Mouse (Mus musculus) testis, postnatal 10 days (tissue): ENCODE measurements at regions not wholly inside any gene's neighbourhood (a gene's known extent, or its start where the extent isn't known, plus 50 kb on each side); places are given as distances from the start of the nearest gene placed in this dataset.
"Not testable (repeated sequence)": the region's sequence is repeated elsewhere in the genome, so short reads cannot be mapped to it uniquely, and the experiment has no call there.

Experiments
- DNase-seq: peaks from one replicate; pipeline ENCODE4 v3.0.0; 2021; ENCODE audit warnings: low spot score

DNA sequence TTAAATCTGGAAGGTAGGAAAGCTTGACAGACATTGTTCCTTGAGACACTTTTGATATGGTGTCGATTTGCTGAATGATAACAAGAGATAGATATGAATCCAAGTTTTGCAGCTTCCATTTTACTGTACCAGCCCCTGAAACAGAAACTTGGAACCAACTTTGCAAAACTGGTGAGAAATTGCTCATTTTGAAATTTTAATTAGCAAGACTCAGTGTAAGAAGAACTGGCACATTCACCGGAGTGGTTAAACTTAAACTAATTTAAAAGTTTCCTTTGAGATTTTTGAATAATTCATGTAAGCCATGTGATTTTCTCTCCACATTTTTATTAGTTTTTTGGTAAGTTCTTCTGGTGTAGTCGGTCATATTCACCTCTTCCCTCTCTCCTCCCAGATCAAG, 85.3 kb downstream of the Slitrk1 start:
- DNase-seq: no peak

DNA sequence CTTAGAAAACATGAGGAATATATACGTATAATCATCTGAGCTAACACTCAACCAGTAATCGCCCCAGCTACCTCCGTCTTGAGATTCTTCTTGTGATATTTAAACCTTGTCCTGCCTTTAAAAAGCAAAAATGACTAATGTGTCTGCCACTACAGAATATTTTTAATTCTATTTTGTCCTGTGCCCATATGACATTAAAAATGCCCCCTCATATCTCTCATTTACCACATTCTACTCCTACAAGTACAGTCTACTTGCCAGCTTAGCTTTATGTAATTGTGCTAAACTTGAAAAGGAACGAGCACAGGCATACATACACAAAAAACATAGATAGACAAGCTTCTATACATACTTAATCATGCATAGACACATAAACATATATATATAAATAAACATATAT, 92.4 kb downstream of the Slitrk1 start:
- no peak for DNase-seq

DNA sequence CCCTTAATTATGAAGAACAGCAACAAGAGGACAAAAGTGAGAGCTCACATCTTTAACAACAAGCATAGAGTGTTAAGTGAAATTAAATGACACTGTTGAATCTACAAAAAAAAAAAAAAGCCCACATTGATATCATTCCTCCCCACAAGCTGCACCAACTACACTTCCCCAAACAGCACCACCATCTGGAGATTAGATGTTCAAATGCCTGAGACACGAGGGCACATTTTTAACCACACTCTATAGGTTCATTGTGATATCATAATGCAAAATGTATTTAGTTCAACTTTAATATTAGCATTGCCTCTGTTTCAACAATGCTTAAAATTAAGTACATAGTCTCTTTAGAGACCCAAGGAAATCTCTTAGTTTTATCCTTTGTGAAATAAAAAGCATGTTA, 94.6 kb downstream of the Slitrk1 start:
- no peak for DNase-seq

DNA sequence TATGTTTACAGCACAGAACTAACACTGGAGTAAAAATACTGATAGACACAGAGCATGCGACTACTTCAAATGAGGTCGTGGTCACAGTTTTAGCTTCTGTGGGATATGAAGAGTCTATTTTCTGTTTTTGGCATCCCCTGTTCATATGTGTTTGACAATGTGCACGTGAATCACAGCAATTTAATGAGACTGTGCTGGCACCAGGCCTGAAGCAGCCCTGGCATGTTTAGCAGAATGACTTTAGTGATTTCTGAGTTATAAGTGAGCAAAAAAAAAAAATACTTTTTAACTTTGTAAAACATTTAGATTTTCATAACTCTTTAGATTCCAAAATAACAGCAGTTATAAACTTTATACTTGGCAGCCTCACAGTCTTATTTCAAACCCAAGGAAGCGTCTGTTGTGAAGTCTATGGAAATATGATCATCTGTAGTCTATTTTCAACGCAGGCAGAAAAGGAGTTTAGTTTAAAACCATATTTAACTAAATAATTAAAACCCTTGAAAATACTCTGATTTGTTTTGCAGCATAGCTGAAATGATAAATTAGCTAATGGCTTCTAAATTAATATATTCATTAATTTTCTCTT, 108.5 kb downstream of the Slitrk1 start:
- no peak for DNase-seq

DNA sequence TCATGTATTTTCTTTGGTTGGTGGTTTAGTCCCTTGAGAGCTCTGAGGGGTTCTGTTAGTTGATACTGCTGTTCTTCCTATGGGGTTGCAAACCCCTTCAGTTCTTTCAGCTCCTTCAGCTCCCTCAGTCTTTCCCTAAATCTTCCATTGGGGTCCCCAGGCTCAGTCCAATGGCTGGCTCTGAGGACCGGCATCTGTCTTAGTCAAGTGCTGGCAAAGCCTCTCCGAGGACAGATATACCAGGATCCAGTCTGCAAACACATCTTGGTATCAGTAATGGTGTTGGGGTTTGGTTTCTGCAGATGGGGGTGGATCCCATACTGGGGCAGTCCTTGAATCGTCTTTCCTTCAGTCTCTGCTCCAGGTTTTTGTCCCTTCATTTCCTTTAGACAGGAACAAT, 115.1 kb downstream of the Slitrk1 start:
- no peak for DNase-seq

DNA sequence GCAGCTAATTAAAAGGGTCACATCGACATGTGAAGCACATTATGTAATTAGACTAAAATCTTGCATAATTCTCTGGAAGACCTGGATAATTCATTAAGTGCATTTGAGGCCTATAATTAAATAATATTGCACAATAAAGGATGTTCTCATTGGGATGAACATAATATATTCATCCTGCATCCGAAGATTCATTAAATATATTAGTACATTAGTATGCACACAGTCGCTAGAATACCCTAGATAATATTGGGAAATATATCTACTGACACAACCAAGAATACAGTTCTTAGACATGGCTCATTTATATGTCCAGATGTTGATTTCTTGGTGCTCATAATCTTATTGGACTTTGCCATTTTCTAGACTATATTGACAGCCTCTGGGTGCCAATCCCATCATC, 121.5 kb downstream of the Slitrk1 start:
- no peak for DNase-seq

DNA sequence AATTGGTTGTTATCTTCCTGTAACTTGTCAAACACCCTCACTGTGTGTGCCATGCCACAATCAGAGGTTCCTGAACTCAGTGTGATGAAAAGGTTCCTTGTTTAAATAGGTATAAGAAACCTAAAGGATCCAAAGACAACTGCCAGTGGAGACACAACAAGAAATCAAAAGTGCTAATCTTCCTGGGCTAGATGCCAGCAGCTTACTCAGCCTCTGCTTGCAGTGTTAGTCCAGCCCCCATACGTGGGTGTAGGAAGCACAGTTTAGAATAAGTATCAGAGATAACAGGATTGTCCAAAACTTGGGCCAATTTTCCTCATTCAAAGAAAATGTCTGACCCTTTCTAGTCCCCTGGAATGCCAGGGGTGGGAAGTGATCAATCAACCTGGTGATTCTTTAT, 122.7 kb downstream of the Slitrk1 start:
- DNase-seq: peak; percentile 39

DNA sequence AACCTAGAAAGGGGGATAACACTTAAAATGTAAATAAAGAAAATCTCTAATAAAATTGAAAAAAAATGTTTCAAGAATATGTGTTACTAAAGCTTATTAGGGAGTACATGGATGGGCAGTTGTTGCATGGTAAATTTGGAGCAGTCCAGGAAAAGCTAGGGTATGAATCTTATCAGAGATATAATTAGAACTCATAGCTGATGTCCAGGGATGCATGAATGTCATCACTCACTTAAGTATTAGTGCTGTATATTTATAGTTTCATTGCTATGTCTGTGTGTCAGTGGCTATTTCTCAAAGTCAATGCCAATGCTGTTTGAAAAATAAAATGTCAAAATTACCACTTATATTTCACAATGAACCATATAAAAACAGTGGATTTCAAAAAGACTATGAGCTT, 165.2 kb downstream of the Slitrk1 start:
- DNase-seq: no peak

DNA sequence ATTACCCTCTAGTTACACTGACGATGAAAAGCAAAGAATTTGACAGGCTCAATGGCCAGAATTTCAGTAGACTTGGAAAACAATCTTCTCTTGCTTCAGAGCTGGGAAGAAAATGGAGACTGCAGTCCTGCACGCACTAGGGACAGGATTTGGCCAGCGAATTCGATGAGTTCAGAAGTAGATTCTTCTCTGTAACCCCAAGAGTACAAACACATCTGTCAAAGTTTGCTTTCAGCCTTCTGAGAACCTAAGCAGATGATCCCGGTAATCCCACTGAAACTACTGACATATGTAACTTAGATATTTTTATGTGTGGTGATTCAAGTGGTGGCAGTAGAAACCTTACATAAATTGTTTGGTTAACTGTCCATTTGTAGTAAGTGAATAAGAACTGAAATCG, 202.1 kb downstream of the Slitrk1 start:
- no peak for DNase-seq

DNA sequence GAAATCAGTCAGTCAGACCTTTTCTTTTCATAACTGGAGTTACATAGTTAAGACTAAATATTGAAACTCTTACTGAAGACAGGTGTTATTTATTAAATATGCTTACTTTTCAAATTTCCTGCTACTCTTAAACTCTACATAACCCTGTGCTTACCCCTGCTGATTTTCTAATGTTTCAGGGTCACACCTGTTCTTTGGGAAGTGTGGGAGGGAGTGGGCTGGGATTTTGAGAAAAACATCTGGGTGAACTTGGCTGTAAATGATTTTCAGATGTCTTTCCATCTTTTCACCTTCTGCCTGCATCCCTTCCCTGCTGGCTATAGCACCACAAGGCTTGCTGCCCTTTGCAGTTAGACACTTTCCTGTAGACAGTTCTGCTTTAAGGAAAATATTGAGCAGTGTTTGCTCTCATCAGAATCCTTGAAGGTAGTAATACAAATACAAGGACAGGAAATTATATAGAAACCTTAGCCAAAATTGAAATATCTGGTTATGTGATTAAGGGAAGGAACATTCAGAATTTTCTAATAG, 204.8 kb downstream of the Slitrk1 start:
- DNase-seq: no peak

DNA sequence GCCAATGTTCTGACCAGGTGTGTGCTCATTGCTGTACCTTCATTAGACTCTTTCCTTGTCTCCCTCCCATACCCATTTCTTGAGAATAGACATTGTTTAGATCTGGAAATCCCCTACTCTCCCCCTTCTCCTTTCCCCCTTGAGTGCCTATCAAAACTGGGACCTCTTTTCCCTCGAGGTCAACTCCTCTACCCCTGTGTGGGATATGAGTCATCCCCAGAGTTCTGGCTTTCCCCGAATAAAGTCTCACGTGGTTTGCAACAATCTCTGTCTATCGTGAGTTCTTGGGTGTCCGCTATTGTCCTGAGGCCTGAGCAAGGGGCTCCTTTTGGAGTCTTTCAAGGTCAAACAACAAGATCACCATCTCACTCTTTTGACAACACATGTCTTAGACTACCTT, 209.3 kb downstream of the Slitrk1 start:
- not testable (repeated sequence) for DNase-seq

DNA sequence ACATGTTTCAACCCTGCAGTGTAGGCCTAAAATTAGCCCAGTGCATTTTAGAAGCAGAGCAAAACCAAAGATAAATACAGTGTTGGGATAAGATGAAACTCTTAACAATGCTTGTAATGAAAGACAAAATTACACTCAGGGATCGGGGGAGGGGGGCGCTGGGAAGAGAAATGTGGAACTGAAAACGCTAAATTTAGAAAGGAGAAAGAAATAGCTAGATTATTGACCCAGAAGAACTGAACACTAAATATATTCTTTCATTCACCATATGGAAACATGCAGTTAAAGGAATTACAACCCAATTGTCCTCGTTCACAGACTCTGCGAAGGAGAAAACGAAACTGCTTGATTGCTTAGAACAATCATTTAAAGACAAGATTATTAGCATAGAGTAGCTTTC, 249.1 kb downstream of the Slitrk1 start:
- no peak for DNase-seq

DNA sequence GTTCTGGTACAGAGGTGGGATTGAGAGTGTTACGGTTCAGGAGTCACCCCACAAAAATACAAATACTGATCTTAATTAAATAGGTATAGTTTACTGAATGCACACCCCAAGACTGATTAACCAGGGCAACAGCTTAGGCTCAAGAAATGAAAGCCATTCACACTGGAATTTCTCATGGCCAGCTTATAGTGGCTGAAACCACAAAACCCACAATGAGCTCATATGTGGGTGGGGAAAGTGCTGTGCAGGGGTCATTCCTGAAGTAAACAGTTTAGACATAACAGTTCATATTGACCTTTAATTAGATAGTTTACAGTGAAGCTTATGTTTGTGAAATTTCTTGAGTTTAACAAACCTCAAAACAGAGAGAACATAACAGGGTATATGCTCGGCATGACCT, 275.7 kb downstream of the Slitrk1 start:
- DNase-seq: no peak

DNA sequence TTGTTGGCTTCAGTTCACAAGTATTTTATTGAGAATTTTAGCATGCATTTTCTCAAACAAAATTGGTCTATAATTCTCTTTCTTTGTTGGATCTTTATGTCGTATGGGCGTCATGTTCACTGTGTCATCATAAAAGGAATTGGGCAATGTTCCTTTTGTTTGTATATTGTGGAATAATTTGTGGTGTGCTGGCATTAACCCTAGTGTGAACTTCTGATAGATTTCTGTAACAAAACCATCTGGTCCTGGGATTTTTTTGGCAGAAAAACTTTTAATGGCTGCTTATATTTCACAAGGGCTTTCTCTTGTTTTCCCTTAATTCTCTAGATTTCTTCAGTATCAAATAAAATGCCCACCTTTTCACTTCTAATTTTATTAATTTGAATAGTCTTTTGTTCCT, 278.7 kb downstream of the Slitrk1 start:
- DNase-seq: no peak

DNA sequence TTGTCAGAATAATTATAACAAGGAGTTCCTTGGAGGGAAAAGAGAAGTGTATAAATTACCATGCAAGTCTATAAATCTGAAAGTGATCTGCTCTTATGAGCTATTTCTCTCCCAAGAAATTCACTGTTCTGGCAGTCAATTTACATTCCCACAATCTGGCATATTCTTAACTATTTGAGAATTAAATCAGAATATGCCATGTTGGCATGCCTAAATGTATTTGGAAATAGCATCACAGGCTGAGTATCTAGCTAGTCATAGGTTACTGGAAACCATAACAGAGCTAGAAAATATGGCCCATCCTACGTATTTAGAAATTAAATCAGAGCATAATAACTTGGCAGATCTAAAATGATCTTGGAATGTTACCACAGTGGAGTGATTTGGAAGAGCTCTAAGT, 303.9 kb downstream of the Slitrk1 start:
- DNase-seq: no peak
